17 mouse cellular contexts compared by ENCODE assay signal in the genomic region with DNA sequence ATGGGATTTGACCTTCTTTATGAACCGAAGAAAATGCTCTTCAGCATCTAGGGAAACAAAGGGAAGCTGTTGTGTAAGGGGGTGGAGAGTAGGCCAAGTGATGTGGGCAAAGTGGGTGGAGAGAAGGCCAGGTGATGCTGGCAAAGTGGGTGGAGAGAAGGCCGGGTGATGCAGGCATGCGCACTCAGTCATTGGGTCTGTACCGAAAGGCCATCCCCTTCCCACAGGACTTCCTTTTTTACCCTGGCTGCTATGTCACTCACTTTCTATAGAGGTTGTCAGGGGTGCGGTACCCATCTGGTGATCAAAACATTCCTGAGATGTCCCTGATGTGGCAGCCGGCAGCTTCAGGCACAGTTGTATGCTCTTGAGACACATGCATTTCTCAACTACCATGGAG.
"Had no signal": no experiment of that assay in that cellular context is flagged by ENCODE, and none has a peak within 500 bp of the region (broad histone marks: within the 10 kb centered on the region; RNA-seq: fewer than 3 reads in every experiment).

No protein-coding gene starts in this region.

- ATAC-seq: intestine, postnatal 0 days; liver, postnatal 0 days; lung, postnatal 0 days; midbrain, embryonic 15.5 days had no signal

- H3K36me3 ChIP-seq: kidney, embryonic 15.5 days; midbrain, embryonic 10.5 days; midbrain, embryonic 15.5 days had no signal

- DNase-seq: kidney, adult 2 months; kidney, postnatal 10 days; kidney, postnatal 36 days; layer of hippocampus, postnatal 36 days; liver, postnatal 0 days; lung, embryonic 14.5 days; thymus, adult 2 months; thymus, postnatal 4 days had no signal

- H3K9me3 ChIP-seq: kidney, embryonic 15.5 days; midbrain, embryonic 10.5 days; midbrain, embryonic 15.5 days had no signal

- H3K4me3 ChIP-seq: kidney, embryonic 15.5 days; left cerebral cortex, adult 2 months; megakaryocyte, embryonic 14.5 days; midbrain, embryonic 10.5 days; midbrain, embryonic 15.5 days had no signal

- H3K4me1 ChIP-seq: kidney, embryonic 15.5 days; megakaryocyte, embryonic 14.5 days; midbrain, embryonic 15.5 days had no signal

- H3K27ac ChIP-seq: kidney, embryonic 15.5 days; left cerebral cortex, adult 2 months; liver, embryonic 14.5 days; macrophage; midbrain, embryonic 10.5 days; midbrain, embryonic 15.5 days had no signal

- H3K4me2 ChIP-seq: kidney, embryonic 15.5 days; lung, embryonic 14.5 days; midbrain, embryonic 15.5 days had no signal

- H3K27me3 ChIP-seq: megakaryocyte, embryonic 14.5 days; midbrain, embryonic 15.5 days had no signal

- H3K9ac ChIP-seq: kidney, embryonic 15.5 days; liver, embryonic 14.5 days; liver, postnatal 0 days; lung, embryonic 14.5 days; midbrain, embryonic 15.5 days had no signal
